Mouse (Mus musculus) liver, postnatal 0 days (tissue): ENCODE measurements around the gene Mpig6b. TPM values are rescaled to one million over a fixed set of nuclear protein-coding genes. Genes with fewer than 3 reads are reported as not detected.
A peak's percentile ranks its signal among the peaks of the same experiment; 100 is the strongest.

Experiments
- ATAC-seq: fragments of 200-750 bp; cut with Nextera tagmentation; 2 replicates; pipeline ENCODE4 v1.8.0; 2017; ENCODE audit warnings: mild to moderate bottlenecking, moderate library complexity
- DNase-seq: peaks from one replicate; pipeline ENCODE4 v3.0.0-alpha.2; 2016
- H3K27ac ChIP-seq: fragments of 300-500 bp; sonication (generic); 2 replicates; pipeline ENCODE4 v1.5.1; 2014; ENCODE audit warnings: antibody characterized with exemption, moderate library complexity, mild to moderate bottlenecking, low read depth
- H3K27me3 ChIP-seq: fragments of 300-500 bp; sonication (generic); 2 replicates; pipeline ENCODE4 v1.6.1; 2014; ENCODE audit warnings: low read length, control low read depth, mixed read lengths; ENCODE audit not compliant: insufficient read depth
- H3K36me3 ChIP-seq: fragments of 300-500 bp; sonication (generic); replicated peaks from 2 replicates; pipeline ENCODE4 v1.6.1; 2014; ENCODE audit warnings: mild to moderate bottlenecking, control low read depth, low read length, moderate library complexity, mixed read lengths; ENCODE audit not compliant: insufficient read depth
- H3K4me1 ChIP-seq: fragments of 300-500 bp; sonication (generic); 2 replicates; pipeline ENCODE4 v1.6.1; 2014; ENCODE audit warnings: antibody characterized with exemption, mild to moderate bottlenecking, control low read depth; ENCODE audit not compliant: insufficient read depth
- H3K4me2 ChIP-seq: fragments of 300-500 bp; sonication (generic); 2 replicates; pipeline ENCODE4 v1.6.1; 2014; ENCODE audit warnings: low read depth, mild to moderate bottlenecking, low read length, moderate library complexity, mixed read lengths
- H3K4me3 ChIP-seq: fragments of 300-500 bp; sonication (generic); 2 replicates; pipeline ENCODE4 v1.5.1; 2014; ENCODE audit warnings: low read depth, low read length
- H3K9ac ChIP-seq: fragments of 300-500 bp; sonication (generic); replicated peaks from 2 replicates; pipeline ENCODE4 v1.6.1; 2014; ENCODE audit warnings: mild to moderate bottlenecking, moderate library complexity
- H3K9me3 ChIP-seq: fragments of 300-500 bp; sonication (generic); 2 replicates; pipeline ENCODE4 v1.6.1; 2016; ENCODE audit warnings: mild to moderate bottlenecking, control low read depth, low read length, mixed read lengths
- CTCF ChIP-seq: sonication (generic); IDR thresholded peaks from 2 replicates; pipeline ENCODE4 v1.5.1; 2016; ENCODE audit warnings: antibody characterized with exemption, low read depth
- EP300 ChIP-seq: IDR thresholded peaks from 2 replicates; pipeline ENCODE4 v1.6.1; 2016; ENCODE audit warnings: antibody characterized with exemption, low read depth, mild to moderate bottlenecking
- WGBS: fragments of 180-500 bp; shearing (Covaris S2); extraction: QIAGEN DNeasy Blood & Tissue Kit; methylation state at CpG from one replicate; pipeline ENCODE4 v1.1.7; 2014; ENCODE audit not compliant: insufficient replicate concordance; 5-methylcytosine and 5-hydroxymethylcytosine counted together
- polyA plus RNA-seq: library from polyadenylated mRNA; unstranded; fragments of >200 nt; fragmentation: Nextera tagmentation; extraction: Ambion mirVana; gene quantifications from 2 replicates; pipeline ENCODE4 v1.2.1, GENCODE M21; 2015

The Mpig6b gene
- polyA plus RNA-seq = 6.5 and 7.1 TPM in 2 replicates

DNA sequence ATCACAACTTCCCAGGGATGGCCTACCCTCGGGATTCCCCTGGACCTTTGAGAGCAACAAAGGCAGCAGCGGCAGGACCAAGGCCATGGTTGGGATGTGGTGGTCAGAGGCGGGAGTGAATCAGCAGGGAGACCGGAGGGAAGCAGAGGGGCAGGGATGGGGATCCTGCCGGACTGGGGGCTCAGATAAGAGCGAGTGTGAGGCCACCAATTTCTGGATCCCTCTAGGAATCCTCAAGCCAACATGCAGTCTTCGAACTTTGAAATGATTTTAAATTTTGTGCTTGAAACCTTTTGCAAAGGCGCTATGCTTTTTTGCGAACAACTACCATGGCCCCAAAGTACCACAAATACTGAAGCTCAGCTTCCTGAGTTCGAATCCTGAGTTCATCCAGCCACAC, at the start of gene Mpig6b:
TSS of gene Mpig6b (minus strand) at position 101 of the 400 bp plus-strand sequence.
- Histone ChIP-seq H3K9me3 (no peaks in the 10 kb centered on the region), H3K4me3 (peak within 1 kb of the TSS; percentile 46), H3K4me2 (peak within 1 kb of the TSS; percentile 79), H3K27ac (no peak within 1 kb of the TSS), H3K27me3 (peaks cover 51% of the 10 kb centered on the region), H3K9ac (peak within 1 kb of the TSS; percentile 22; the same call in 1 of the 2 replicates), H3K4me1 (peaks cover 13% of the 10 kb centered on the region), H3K36me3 (0 out of 2 replicates have a peak, but pooled peaks cover 2% of the 10 kb centered on the region)
- ATAC-seq (no peak), DNase-seq (no peak)
- TF ChIP-seq EP300 (no peak), CTCF (no peak)
- WGBS = 44% methylated on average over 10 of the region's 10 CpGs

DNA sequence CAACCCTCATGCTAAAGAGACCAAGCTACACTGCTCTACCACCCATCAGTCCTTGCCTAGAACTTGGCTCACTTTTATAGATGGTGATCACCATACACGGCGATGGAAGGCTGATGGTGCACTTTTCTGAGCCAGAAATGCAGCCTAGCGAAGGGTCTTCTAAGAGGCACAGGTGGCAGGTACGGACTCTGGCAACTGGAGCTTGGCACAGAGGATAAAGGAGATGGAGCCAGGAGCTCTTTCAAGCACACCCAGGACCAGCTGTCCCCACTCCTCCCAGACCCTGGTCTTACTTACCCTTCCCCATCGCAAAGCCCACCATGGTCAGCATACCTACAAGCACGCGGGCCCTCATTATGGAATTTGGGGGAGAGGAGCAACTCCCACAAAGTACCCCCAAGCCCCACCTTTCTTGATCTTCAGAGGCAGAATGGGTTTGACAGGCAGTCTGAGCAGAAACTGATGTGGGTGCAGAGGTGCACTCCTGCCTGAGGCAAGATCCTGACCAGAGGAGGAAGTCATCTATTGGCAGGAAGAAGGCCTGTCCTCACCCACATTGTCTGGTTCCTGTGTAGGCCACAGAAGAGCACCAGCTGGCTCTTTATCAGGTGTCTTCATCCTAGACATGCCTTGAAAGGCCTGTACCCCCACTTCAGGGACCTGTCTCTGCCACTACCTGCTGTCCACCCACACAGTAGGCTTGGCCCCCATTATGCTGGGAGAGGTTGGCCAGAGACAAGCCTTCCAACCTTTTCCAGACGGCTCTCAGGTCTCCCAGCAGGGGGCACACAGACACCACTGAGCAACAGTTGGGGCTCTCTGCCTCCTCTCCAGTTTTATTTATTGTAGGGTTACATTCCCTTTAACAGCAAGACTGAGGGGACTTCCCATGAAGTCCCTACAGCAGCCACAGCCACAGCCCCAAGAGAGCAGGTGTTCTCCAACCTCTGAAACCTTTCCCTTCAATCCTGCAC, 49.3 kb upstream of the Mpig6b start, which contains the start of gene Ly6g5b:
TSS of gene Ly6g5b (minus strand) at position 383 of the 974 bp plus-strand sequence.
- Histone ChIP-seq H3K9ac (no peak within 1 kb of the TSS), H3K4me1 (0 out of 2 replicates have a peak, but pooled peaks cover 3% of the 10 kb centered on the region), H3K36me3 (peaks cover 32% of the 10 kb centered on the region), H3K4me3 (no peak within 1 kb of the TSS), H3K4me2 (no peak within 1 kb of the TSS), H3K9me3 (no peaks in the 10 kb centered on the region), H3K27ac (no peak within 1 kb of the TSS), H3K27me3 (no peaks in the 10 kb centered on the region)
- ATAC-seq (no peak; the same call in 1 of the 2 replicates), DNase-seq (peak; percentile 63)
- TF ChIP-seq EP300 (no peak), CTCF (peak; percentile 75)
- 75% methylated on average over 8 of the region's 8 CpGs for WGBS

DNA sequence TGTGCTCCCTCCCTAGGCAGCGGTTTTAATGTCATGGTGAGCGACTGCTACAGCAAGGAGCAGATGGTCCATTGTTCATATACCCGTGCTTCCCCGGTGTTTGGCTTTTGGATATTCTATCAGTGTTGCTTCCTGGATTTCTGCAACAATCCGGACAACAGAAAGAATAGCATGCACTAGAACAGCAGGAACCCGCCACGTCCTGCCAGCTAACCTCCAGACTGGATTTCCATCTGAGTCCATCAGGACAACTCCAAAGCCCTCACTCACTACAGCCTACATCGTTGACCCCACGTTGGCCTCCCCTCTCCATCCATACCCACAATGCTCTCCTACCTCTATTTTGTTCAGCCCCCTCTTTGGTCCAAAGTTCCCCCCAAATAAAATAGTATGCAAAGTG, 45.8 kb upstream of the Mpig6b start:
- no peak overlapping the region for H3K4me3 ChIP-seq
- DNase-seq (no peak), ATAC-seq (no peak)
- H3K27ac ChIP-seq = no peak overlapping the region
- peaks cover 15% of the 10 kb centered on the region; the same call in 1 of the 2 replicates for H3K36me3 ChIP-seq
- no peaks in the 10 kb centered on the region for H3K27me3 ChIP-seq
- no peak for TF ChIP-seq EP300
- no peak for TF ChIP-seq CTCF
- 63% methylated on average over 9 of the region's 9 CpGs for WGBS
- H3K9me3 ChIP-seq = no peaks in the 10 kb centered on the region
- no peak overlapping the region for H3K4me2 ChIP-seq
- H3K9ac ChIP-seq = no peak overlapping the region
- no peaks in the 10 kb centered on the region for H3K4me1 ChIP-seq

DNA sequence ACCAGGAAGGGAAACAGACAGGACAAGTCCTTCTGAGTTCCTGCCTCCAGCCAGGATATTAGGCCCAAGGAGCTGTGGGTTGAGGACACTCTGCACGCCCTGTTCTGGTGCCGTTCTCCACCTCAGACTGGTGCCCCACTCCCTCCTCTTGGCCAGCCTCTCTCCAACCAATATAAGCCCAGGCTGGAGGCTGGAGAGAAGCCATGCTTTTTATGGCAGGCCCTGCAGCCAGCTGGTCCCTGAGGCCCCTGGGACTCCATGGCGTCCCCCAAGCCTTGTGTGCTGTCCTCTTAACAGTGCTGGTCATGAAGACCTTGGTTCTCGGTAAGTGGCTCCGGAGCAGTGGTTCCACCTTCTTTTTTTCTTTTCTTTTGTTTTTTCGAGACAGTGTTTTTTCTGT, 42.1 kb upstream of the Mpig6b start, which contains the start of gene Ly6g5c:
TSS of gene Ly6g5c (plus strand) at position 183 of the 400 bp plus-strand sequence.
- ATAC-seq = no peak
- no peak for DNase-seq
- Histone ChIP-seq H3K4me3 (no peak within 1 kb of the TSS), H3K9ac (no peak within 1 kb of the TSS), H3K4me2 (no peak within 1 kb of the TSS), H3K4me1 (peaks cover 28% of the 10 kb centered on the region), H3K9me3 (no peaks in the 10 kb centered on the region), H3K27me3 (no peaks in the 10 kb centered on the region), H3K36me3 (no peaks in the 10 kb centered on the region), H3K27ac (no peak within 1 kb of the TSS)
- 80% methylated on average over 6 of the region's 6 CpGs for WGBS
- no peak for TF ChIP-seq EP300
- no peak for TF ChIP-seq CTCF

DNA sequence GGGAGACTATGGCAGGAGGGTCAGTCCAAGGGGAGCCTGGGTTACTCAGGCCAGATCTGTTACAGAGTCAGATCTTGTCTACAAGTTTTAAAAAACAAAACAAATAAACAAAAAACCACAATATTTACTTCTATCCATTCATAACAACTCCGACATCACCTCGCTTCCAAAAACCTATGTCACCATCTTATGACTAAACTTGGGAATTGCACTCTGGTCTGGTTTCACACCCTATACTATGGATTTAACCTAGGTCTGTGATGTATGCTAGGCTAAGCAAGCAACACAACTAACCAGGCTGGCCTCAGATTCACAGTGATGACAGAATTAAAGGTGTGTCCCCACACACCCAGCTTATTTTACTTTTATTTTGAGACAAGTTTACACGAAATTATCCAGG, 40.5 kb upstream of the Mpig6b start:
- Histone ChIP-seq H3K4me2 (no peak overlapping the region), H3K27ac (no peak overlapping the region), H3K36me3 (peaks cover 10% of the 10 kb centered on the region), H3K9ac (no peak overlapping the region), H3K4me1 (peaks cover 38% of the 10 kb centered on the region), H3K27me3 (no peaks in the 10 kb centered on the region), H3K9me3 (no peaks in the 10 kb centered on the region), H3K4me3 (no peak overlapping the region)
- DNase-seq (no peak), ATAC-seq (no peak)
- TF ChIP-seq EP300 (no peak), CTCF (no peak)
- WGBS = 65% methylated on average over 3 of the region's 3 CpGs

DNA sequence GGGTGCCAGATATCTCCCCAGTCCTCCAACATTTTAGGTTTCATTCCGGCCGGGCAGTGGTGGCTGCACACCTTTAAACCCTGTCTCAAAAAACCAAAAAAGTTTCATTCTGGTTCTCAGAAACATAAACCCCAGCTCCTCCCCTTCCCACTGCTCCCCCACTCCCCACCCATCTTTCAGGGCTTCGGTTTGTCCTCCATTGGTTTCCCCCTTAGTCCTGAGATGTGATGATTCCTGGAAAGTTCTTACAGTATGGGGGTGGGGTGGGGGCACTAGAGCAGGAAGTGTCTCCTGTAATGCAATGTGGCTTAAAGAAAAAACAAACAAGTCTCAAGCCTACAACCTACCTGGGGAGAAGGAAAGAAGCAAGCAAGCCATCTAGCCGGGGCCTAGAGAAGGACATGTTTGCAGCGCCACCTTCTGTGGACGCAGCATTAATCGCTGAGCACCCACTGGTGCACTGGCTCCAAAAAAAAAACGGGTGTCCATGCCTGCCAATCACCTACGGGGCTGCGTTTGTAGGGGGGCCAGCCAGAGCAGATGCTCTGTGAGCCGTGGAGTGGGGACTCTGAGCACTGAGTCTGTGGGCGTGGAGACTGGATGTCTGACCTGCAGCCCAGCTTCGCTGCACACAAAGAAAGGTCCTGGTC, 39.9 kb upstream of the Mpig6b start:
- H3K4me3 ChIP-seq = no peak overlapping the region
- no peaks in the 10 kb centered on the region for H3K9me3 ChIP-seq
- peak overlapping the region; percentile 48; the same call in 1 of the 2 replicates for H3K27ac ChIP-seq
- no peak overlapping the region for H3K9ac ChIP-seq
- peak; percentile 53 for DNase-seq
- H3K4me1 ChIP-seq = peaks cover 38% of the 10 kb centered on the region
- ATAC-seq = no peak
- H3K4me2 ChIP-seq = peak overlapping the region; percentile 40; the same call in 1 of the 2 replicates
- peak; percentile 79 for TF ChIP-seq CTCF
- TF ChIP-seq EP300 = no peak
- no peaks in the 10 kb centered on the region for H3K27me3 ChIP-seq
- peaks cover 17% of the 10 kb centered on the region for H3K36me3 ChIP-seq
- 24% methylated on average over 13 of the region's 13 CpGs for WGBS
